ENCODE assay signal across 15 mouse cellular contexts in genomic region chr8:117287966-117288365, GRCm38 (mm10). TPM values are rescaled to one million over a fixed set of nuclear protein-coding genes. Genes with fewer than 3 reads are reported as not detected.
DNase-seq lines count a peak whose midpoint lies in the region; TF ChIP-seq lines count a peak whose summit lies in the region.
"Had no signal": no experiment of that assay in that cellular context is flagged by ENCODE, and none has a peak within 500 bp of the region (broad histone marks: within the 10 kb centered on the region; RNA-seq: fewer than 3 reads in every experiment).

No protein-coding gene starts in this region.

- peaks cover 19% of the 10 kb centered on the region; the same call in 1 of the 2 replicates for H3K4me1 ChIP-seq in small intestine, adult 2 months (ENCODE audit: control insufficient read depth, insufficient read depth, insufficient read length, low read length)

- H3K27me3 ChIP-seq in small intestine, adult 2 months (ENCODE audit: control insufficient read depth, insufficient read depth, low read length): no peaks in the 10 kb centered on the region
- H3K27me3 ChIP-seq: embryonic facial prominence, embryonic 12.5 days; intestine, embryonic 15.5 days had no signal

- WGBS in small intestine, adult 2 months: 63% methylated on average over 8 of the region's 8 CpGs

- no peak overlapping the region for H3K4me3 ChIP-seq in small intestine, adult 2 months (ENCODE audit: low read depth, low read length)
- H3K4me3 ChIP-seq: embryonic facial prominence, embryonic 12.5 days; gastrocnemius, adult 2 months; intestine, embryonic 15.5 days; myocyte had no signal

- DNase-seq in adrenal gland, postnatal 14 days: peak; percentile 56
- DNase-seq in adrenal gland, adult 2 months: no peak
- DNase-seq in spleen, postnatal 36 days (ENCODE audit: low spot score in 2 of 2): peak; percentile 67 to 74
- no peak for DNase-seq in spleen, postnatal 14 days (ENCODE audit: low spot score in 2 of 2)
- DNase-seq in lung, postnatal 10 days: peak; percentile 59
- DNase-seq in gastrocnemius, postnatal 4 days (ENCODE audit: low spot score in 2 of 2): no peak
- no peak for DNase-seq in embryo, embryonic 10.5 days (ENCODE audit: low spot score)
- DNase-seq: cerebellum, adult 11-12 months; gastrocnemius, adult 2 months; thymus, postnatal 4 days had no signal

- H3K27ac ChIP-seq in small intestine, adult 2 months (ENCODE audit: insufficient read depth, low read depth, low read length): peak overlapping the region; percentile 32
- H3K27ac ChIP-seq: embryonic facial prominence, embryonic 12.5 days; gastrocnemius, adult 2 months; intestine, embryonic 15.5 days; liver, embryonic 14.5 days had no signal

- no peak for TF ChIP-seq CTCF in small intestine, adult 2 months (IDR thresholded peaks at IDR 0.05; ENCODE audit: extremely low read depth, insufficient read length, insufficient replicate concordance, low read depth, low read length)

- no peak for TF ChIP-seq POLR2A in small intestine, adult 2 months (IDR thresholded peaks at IDR 0.05; ENCODE audit: low read depth, low read length)

- H3K36me3 ChIP-seq in small intestine, adult 2 months (ENCODE audit: control insufficient read depth, insufficient read depth, low read length): peaks cover 3% of the 10 kb centered on the region; the same call in 1 of the 2 replicates

RNA-seq across cellular contexts. Expression of gene Cmip, which starts 31.1 kb away (rescaled TPM):
- 94.6 and 96.2 TPM in 2 replicates for total RNA-seq in adrenal gland, postnatal 14 days (2021)
- 100 to 1,000 TPM in 1 of 2 experiments, 10 to 100 TPM in 1; 99.3 to 171 TPM for total RNA-seq in adrenal gland, adult 2 months (2021)
- polyA plus RNA-seq in adrenal gland, adult 2 months (2012; rRNA removed): 104 and 133 TPM in 2 replicates
- 58.7 and 129 TPM in 2 replicates for polyA plus RNA-seq in small intestine, adult 2 months (2012; rRNA removed)
- total RNA-seq in gastrocnemius, postnatal 4 days (2021): 10 to 100 TPM; 39.1 to 40.7 TPM

Comparison
In these comparisons a context has a peak if more than half of its experiments do, and no peak if none do; other contexts are left out.
1. DNase-seq: peak in adrenal gland, postnatal 14 days (single experiment), spleen, postnatal 36 days (2 of 2) and lung, postnatal 10 days (single experiment); none in adrenal gland, adult 2 months (single experiment), spleen, postnatal 14 days (0 of 2), gastrocnemius, postnatal 4 days (0 of 2) and embryo, embryonic 10.5 days (single experiment).